Mouse (Mus musculus) stomach, embryonic 14.5 days (tissue): Measurements from ENCODE around the gene Colca2. TPM values are rescaled to one million over a fixed set of nuclear protein-coding genes. Genes with fewer than 3 reads are reported as not detected.
A peak's percentile ranks its signal among the peaks of the same experiment; 100 is the strongest.

ENCODE experiments used
- ATAC-seq: fragments of 200-750 bp; cut with Nextera tagmentation; 2 replicates; pipeline ENCODE4 v1.8.0; 2017; ENCODE audit warnings: low read depth, moderate TSS enrichment; ENCODE audit not compliant: insufficient number of reproducible peaks, insufficient read depth, low FRiP score
- H3K27ac ChIP-seq: fragments of 300-500 bp; sonication (generic); 2 replicates; pipeline ENCODE4 v1.5.1; 2014; ENCODE audit warnings: mild to moderate bottlenecking, low read length, moderate library complexity, mixed read lengths
- H3K27me3 ChIP-seq: fragments of 300-500 bp; sonication (generic); 2 replicates; pipeline ENCODE4 v1.6.1; 2014; ENCODE audit warnings: low read length, control low read depth, mixed read lengths; ENCODE audit not compliant: control insufficient read depth, insufficient read depth
- H3K36me3 ChIP-seq: fragments of 300-500 bp; sonication (generic); 2 replicates; pipeline ENCODE4 v1.6.1; 2014; ENCODE audit warnings: mild to moderate bottlenecking, control low read depth, low read length, moderate library complexity, mixed read lengths; ENCODE audit not compliant: control insufficient read depth, insufficient read depth
- H3K4me1 ChIP-seq: fragments of 300-500 bp; sonication (generic); 2 replicates; pipeline ENCODE4 v1.6.1; 2014; ENCODE audit warnings: low read length, control low read depth, mixed read lengths; ENCODE audit not compliant: control insufficient read depth, insufficient read depth
- H3K4me2 ChIP-seq: fragments of 300-500 bp; sonication (generic); replicated peaks from 2 replicates; pipeline ENCODE4 v1.6.1; 2014; ENCODE audit warnings: low read depth, low read length, control low read depth
- H3K4me3 ChIP-seq: fragments of 300-500 bp; sonication (generic); 2 replicates; pipeline ENCODE4 v1.5.1; 2014; ENCODE audit warnings: low read depth, low read length, control low read depth
- H3K9ac ChIP-seq: fragments of 300-500 bp; sonication (generic); replicated peaks from 2 replicates; pipeline ENCODE4 v1.6.1; 2014; ENCODE audit warnings: low read depth, mild to moderate bottlenecking, control low read depth, low read length, moderate library complexity, mixed read lengths
- H3K9me3 ChIP-seq: fragments of 300-500 bp; sonication (generic); 2 replicates; pipeline ENCODE4 v1.6.1; 2016; ENCODE audit warnings: low read depth, low read length, control low read depth; ENCODE audit not compliant: control insufficient read depth
- WGBS: fragments of 180-500 bp; shearing (Covaris S2); extraction: QIAGEN DNeasy Blood & Tissue Kit; methylation state at CpG from one replicate; pipeline ENCODE4 v1.1.7; 2014; 5-methylcytosine and 5-hydroxymethylcytosine counted together
- polyA plus RNA-seq: library from polyadenylated mRNA; unstranded; fragments of >200 nt; fragmentation: Nextera tagmentation; extraction: Ambion mirVana; gene quantifications from 2 replicates; pipeline ENCODE4 v1.2.1, GENCODE M21; 2014

Colca2 gene
- 7.3 and 8.3 TPM in 2 replicates for polyA plus RNA-seq

DNA sequence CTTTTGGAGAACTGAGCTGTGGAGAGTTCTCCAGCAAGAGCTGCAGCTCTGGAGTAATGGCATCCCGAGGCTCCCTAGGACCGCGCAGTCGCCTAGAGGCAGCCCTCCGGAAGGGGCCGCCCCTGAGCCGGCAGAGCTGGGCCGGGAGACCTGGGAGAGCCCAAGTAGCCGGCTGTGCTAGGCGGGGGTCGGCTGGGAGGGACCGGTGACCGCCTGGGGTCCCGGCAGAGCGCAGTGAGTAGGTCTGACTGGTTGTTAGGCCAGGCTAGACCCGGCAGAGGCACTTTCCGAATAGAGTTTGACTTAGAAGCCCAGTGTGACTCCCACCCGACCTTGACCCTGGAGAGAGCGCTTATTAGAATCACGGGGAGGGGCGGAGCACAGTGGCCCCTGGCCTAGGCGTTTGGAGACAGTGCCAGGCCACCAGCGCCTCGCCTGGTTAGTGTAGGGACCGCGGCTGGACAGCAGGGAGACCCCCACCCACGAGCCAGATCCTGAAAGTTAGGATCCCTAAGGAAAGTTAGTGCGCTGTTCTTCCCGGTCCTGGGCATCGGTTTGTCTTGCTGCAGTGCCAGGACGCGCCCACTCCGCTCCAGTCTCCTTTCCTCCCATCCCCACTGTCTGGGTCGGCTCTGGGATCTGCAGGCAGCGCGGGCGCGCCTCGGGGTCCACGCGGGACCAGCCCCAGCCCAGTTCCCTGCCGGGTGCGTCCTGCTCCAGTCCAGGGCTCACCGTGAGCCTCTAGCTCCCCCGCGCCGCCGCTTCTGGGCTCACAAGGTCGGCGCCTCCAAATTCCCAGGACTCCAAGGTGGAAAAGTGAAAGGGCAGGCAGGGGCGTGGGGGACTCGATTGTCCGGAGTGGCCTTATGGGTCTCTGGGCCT, at the start of gene Colca2:
Gene Colca2 (minus strand): TSS at position 70 of the 882 bp plus-strand sequence.
- Histone ChIP-seq H3K27ac (peak within 1 kb of the TSS; percentile 66), H3K4me2 (peak within 1 kb of the TSS; percentile 91), H3K4me3 (peak within 1 kb of the TSS; percentile 58), H3K9me3 (no peaks in the 10 kb centered on the region), H3K36me3 (no peaks in the 10 kb centered on the region), H3K4me1 (peaks cover 12% of the 10 kb centered on the region; the same call in 1 of the 2 replicates), H3K27me3 (no peaks in the 10 kb centered on the region), H3K9ac (peak within 1 kb of the TSS; percentile 58)
- WGBS: under 1% methylated on average over 51 of the region's 53 CpGs
- peak; percentile 95 for ATAC-seq

DNA sequence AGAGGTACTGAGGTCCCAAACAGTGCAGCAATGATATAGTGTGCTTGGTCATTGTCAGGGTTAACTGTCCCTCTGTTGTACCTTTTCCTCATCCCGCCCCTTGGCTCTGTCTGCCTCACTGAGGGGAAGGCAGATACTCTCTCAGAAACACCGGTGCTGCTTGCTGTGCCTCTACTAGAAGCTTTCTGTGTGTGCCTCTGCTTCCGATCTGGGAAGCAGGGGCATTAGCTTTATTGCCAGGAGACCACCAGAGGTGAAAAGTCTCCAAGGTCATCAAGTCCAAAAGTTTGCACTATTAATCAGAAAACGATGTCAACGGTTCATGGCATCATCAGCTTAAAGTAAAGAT, 49.2 kb upstream of the Colca2 start:
- no peak overlapping the region for H3K9ac ChIP-seq
- no peaks in the 10 kb centered on the region for H3K9me3 ChIP-seq
- no peaks in the 10 kb centered on the region for H3K4me1 ChIP-seq
- no peak overlapping the region for H3K4me3 ChIP-seq
- no peaks in the 10 kb centered on the region for H3K36me3 ChIP-seq
- H3K4me2 ChIP-seq: no peak overlapping the region
- WGBS: 81% methylated on average over 5 of the region's 5 CpGs
- H3K27ac ChIP-seq: no peak overlapping the region
- H3K27me3 ChIP-seq: no peaks in the 10 kb centered on the region
- ATAC-seq: no peak

DNA sequence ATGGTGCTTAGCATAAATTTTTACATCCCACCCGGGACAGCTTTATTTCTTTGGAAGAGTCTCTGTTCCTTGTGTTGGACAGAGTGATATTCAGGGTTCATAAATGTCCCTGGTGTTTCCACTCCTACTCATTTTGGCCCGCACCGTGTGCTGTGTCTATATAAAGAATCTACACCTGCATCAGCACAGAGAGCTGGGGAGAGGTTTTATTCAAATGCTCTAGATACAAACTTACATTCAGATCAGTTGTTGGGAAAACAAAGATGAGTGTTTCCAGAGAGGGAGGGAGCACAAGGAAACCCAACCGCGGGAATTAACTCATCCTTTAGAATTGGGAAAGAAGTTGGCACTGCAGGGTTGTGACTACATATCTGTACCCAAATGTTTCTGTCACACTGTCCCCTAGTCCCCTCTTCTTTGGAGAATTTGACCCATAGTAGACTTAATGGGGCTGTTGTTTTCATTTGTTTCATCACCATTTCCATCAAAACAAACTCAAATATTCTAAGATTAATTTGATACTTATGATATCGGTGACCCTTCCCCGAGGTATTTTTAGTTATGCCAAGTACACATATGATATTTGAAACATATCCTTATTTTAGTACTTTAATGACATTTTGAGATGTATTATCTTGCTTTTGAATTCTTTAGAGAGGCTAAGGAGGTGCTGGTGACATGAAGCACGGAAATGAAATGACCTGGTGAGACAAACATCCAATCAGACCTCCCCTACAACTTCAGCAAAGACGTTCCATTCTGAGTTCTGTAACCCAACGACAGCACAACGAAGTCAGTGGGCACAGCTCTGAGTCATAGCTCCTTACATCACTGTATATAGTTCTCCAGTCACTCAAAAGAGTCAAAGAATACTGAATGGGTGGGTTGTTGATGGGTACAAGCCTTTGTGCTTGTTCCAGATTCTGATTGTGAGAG, 48.5 kb upstream of the Colca2 start:
- no peaks in the 10 kb centered on the region for H3K4me1 ChIP-seq
- no peak overlapping the region for H3K27ac ChIP-seq
- WGBS: 87% methylated on average over 11 of the region's 11 CpGs
- no peak overlapping the region for H3K4me2 ChIP-seq
- H3K36me3 ChIP-seq: no peaks in the 10 kb centered on the region
- no peak overlapping the region for H3K9ac ChIP-seq
- H3K4me3 ChIP-seq: no peak overlapping the region
- H3K9me3 ChIP-seq: no peaks in the 10 kb centered on the region
- no peak for ATAC-seq
- H3K27me3 ChIP-seq: no peaks in the 10 kb centered on the region

DNA sequence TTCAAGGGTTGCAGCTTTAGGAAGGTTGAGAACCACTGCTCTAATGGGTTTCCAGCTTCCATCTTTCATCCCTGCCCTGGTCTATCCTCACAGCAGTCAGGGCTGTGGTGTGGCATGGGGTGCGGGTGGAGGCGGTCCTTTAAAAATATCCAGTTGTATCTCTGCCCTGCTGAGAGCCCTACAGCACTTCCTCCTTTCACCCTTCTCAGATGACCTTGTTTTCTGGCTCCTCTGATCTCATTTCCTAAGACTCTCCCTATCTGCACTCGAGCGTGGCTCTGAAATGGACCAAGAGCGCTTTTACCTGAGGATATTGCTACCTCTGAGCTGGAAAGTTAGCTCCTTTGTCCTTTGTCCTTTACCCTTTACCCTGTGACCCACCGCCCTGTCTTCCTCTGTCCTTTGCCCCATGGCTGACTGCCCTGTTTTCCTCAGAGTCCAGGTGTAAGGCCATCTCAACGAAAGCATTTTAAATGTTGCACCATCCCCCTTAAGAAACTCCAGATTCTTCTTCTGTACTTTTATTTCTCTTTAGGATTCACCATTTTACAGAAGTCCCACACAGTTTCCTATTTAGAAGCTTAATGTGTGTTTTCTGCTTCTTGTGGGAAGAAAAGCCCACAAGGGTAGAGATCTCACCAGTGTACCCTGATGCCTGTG, 46.2 kb upstream of the Colca2 start:
- H3K36me3 ChIP-seq: no peaks in the 10 kb centered on the region
- no peak overlapping the region for H3K4me3 ChIP-seq
- H3K9me3 ChIP-seq: no peaks in the 10 kb centered on the region
- WGBS: 83% methylated on average over 7 of the region's 7 CpGs
- H3K9ac ChIP-seq: no peak overlapping the region
- no peaks in the 10 kb centered on the region for H3K4me1 ChIP-seq
- H3K27ac ChIP-seq: no peak overlapping the region
- H3K4me2 ChIP-seq: no peak overlapping the region
- H3K27me3 ChIP-seq: no peaks in the 10 kb centered on the region
- no peak for ATAC-seq

DNA sequence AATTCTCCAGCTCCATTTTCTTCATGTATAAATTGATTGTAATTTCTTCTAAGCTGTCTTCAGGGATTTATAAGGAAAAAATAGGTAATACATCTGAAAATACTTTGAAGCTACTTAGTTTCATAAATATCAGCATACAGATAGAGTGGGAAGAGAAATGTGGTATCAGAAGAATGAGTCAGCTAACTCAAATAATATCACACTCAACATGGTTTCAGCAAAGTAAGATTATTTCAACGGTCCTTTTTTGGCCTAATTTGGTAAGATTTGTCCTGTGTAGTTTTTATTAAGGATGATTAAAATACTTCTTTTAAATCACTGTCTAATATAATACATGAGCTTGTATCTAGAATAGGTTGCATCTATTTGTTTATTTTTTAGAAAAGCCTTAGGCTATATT, 41.7 kb upstream of the Colca2 start:
- Histone ChIP-seq H3K27ac (no peak overlapping the region), H3K4me2 (no peak overlapping the region), H3K4me1 (no peaks in the 10 kb centered on the region), H3K36me3 (no peaks in the 10 kb centered on the region), H3K4me3 (no peak overlapping the region), H3K9me3 (no peaks in the 10 kb centered on the region), H3K27me3 (no peaks in the 10 kb centered on the region), H3K9ac (no peak overlapping the region)
- WGBS: 63% methylated on average over 1 of the region's 1 CpGs
- ATAC-seq: no peak

DNA sequence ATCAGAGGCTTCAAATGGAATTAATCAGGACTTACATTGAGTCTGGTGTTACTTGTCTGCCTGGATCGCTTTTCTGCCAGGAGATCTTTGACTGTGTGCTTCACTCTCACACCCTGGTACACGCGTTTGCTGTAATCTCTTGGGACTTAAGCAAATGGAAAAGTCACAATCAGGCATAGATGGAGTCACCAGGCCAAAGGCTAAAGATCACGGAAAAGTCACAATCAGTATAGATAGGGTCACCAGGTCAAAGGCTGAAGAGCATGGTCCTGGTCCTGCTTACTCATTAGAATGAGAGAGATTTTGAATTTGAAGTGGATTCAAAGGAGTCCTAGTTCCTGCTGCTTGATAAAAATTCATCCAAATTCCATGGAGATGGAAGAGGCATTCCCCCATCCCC, 39.9 kb upstream of the Colca2 start:
- H3K4me2 ChIP-seq: no peak overlapping the region
- H3K36me3 ChIP-seq: no peaks in the 10 kb centered on the region
- H3K4me1 ChIP-seq: no peaks in the 10 kb centered on the region
- no peak overlapping the region for H3K27ac ChIP-seq
- no peak overlapping the region for H3K9ac ChIP-seq
- WGBS: 69% methylated on average over 4 of the region's 4 CpGs
- no peak for ATAC-seq
- no peaks in the 10 kb centered on the region for H3K27me3 ChIP-seq
- no peaks in the 10 kb centered on the region for H3K9me3 ChIP-seq
- H3K4me3 ChIP-seq: no peak overlapping the region

- Histone ChIP-seq H3K4me2 (no peak overlapping the region), H3K4me1 (0 out of 2 replicates have a peak, but pooled peaks cover 3% of the 10 kb centered on the region)
- 93% methylated on average over 4 of the region's 4 CpGs for WGBS
These were observed 39.0 kb upstream of the Colca2 start for GRCm38 (mm10) chr9:51317322-51317721.

More at GRCm38 (mm10) chr9:51317322-51317721, 39.0 kb upstream of the Colca2 start:
- no peak for ATAC-seq
- no peaks in the 10 kb centered on the region for H3K9me3 ChIP-seq
- no peaks in the 10 kb centered on the region for H3K27me3 ChIP-seq
- no peaks in the 10 kb centered on the region for H3K36me3 ChIP-seq
- no peak overlapping the region for H3K9ac ChIP-seq
- no peak overlapping the region for H3K4me3 ChIP-seq
- H3K27ac ChIP-seq: no peak overlapping the region
